ENCODE assay signal across 10 mouse cellular contexts in the genomic region with DNA sequence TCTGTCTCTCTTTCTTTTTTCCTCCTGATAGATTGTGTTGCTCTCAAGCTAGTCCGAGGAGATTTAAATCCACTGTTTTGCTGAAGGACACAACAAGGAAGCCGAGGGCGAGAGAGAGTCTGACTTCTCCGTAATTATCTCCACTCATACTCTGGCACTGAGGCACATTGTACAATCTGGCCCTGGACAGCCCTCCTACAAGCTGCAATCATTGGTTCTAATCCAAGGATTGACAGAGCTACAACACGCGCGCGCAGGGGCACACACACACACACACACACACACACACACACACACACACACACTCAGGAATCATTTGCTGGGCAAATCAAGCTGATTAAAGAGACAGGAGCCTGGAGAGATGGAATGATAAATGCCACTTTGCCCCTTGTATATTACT. TPM values are rescaled to one million over a fixed set of nuclear protein-coding genes. Genes with fewer than 3 reads are reported as not detected.
DNase-seq lines count a peak whose midpoint lies in the region; ATAC-seq and TF ChIP-seq lines count a peak whose summit lies in the region.
"Had no signal": no experiment of that assay in that cellular context is flagged by ENCODE, and none has a peak within 500 bp of the region (broad histone marks: within the 10 kb centered on the region; RNA-seq: fewer than 3 reads in every experiment).

Gene Ntm, minus strand, starts transcription at position 164 of the 400 bp plus-strand sequence.

- H3K4me1 ChIP-seq in cortical plate, adult 2 months (ENCODE audit: control insufficient read depth, insufficient read depth, low read length): peaks cover 3% of the 10 kb centered on the region; the same call in 1 of the 2 replicates
- H3K4me1 ChIP-seq in liver, embryonic 16.5 days (ENCODE audit: control insufficient read depth, low read depth, low read length): no peaks in the 10 kb centered on the region

- H3K9me3 ChIP-seq in liver, embryonic 16.5 days (replicated peaks; ENCODE audit: control insufficient read depth, low read length): no peaks in the 10 kb centered on the region

- 0 out of 2 replicates have a peak within 1 kb of the TSS, but pooled peaks have one; percentile 20 for H3K4me2 ChIP-seq in liver, embryonic 16.5 days (ENCODE audit: low read depth, low read length)

- no peak within 1 kb of the TSS for H3K9ac ChIP-seq in liver, embryonic 16.5 days (ENCODE audit: low read depth, low read length)

- TF ChIP-seq POLR2A in cortical plate, adult 2 months (IDR thresholded peaks at IDR 0.05; ENCODE audit: extremely low read depth, insufficient read depth, low read length): peak; percentile 77

- peak within 1 kb of the TSS; percentile 71 for H3K27ac ChIP-seq in cortical plate, adult 2 months (ENCODE audit: insufficient read depth, low read length)
- no peak within 1 kb of the TSS for H3K27ac ChIP-seq in liver, embryonic 16.5 days (ENCODE audit: low read length)

- H3K4me3 ChIP-seq in cortical plate, adult 2 months (ENCODE audit: insufficient read depth, low read length): peak within 1 kb of the TSS; percentile 99
- peak within 1 kb of the TSS; percentile 6; the same call in 1 of the 2 replicates for H3K4me3 ChIP-seq in liver, embryonic 16.5 days (ENCODE audit: low read depth, low read length)
- H3K4me3 ChIP-seq: erythroblast, embryonic 14.5 days had no signal

- no peaks in the 10 kb centered on the region for H3K36me3 ChIP-seq in liver, embryonic 16.5 days (ENCODE audit: control insufficient read depth, insufficient read depth)

- 23% methylated on average over 8 of the region's 8 CpGs for WGBS in liver, embryonic 16.5 days (ENCODE audit: insufficient replicate concordance)

- peaks cover 20% of the 10 kb centered on the region for H3K27me3 ChIP-seq in liver, embryonic 16.5 days (ENCODE audit: control insufficient read depth, insufficient read depth, low read depth, low read length)

- peak; percentile 9 for DNase-seq in gastrocnemius, postnatal 25 days
- no peak for DNase-seq in gastrocnemius, postnatal 14 days
- DNase-seq in heart, adult 9 months (ENCODE audit: low spot score in 2 of 2): peak; percentile 9 to 35
- peak in 1 of 2 experiments; percentile 75 for DNase-seq in layer of hippocampus, adult 18-20 months (ENCODE audit: low spot score in 2 of 2)
- DNase-seq in right cerebral cortex, postnatal 14 days: peak; percentile 47
- no peak for DNase-seq in urinary bladder, postnatal 36 days (ENCODE audit: low spot score in 2 of 2)

- intact Hi-C loops in gastrocnemius, postnatal 14 days (cut with DNase I; ENCODE audit: low total_unique reads): no loop called here

- TF ChIP-seq CTCF in cortical plate, adult 2 months (IDR thresholded peaks at IDR 0.05; ENCODE audit: extremely low read depth, insufficient read depth, low read length): no peak

- ATAC-seq in liver, embryonic 16.5 days (ENCODE audit: low read depth): no peak

RNA-seq across cellular contexts. Expression of gene Ntm, which starts in this region (rescaled TPM):
- 1 to 10 TPM in 1 of 2 experiments, under 1 TPM in 1; 0.29 to 1.1 TPM for total RNA-seq in gastrocnemius, postnatal 25 days (2021)
- 1 to 10 TPM; 2.6 to 3.0 TPM for total RNA-seq in gastrocnemius, postnatal 14 days (2021)
- polyA plus RNA-seq in cortical plate, adult 2 months (2012; rRNA removed): 169 and 173 TPM in 2 replicates
- total RNA-seq in layer of hippocampus, adult 18-20 months (2021): 100 to 1,000 TPM; 146 to 152 TPM
- polyA plus RNA-seq in liver, embryonic 16.5 days (2015; fragmentation: Nextera tagmentation; extraction: Ambion mirVana): 0.20 and 0.33 TPM in 2 replicates
- polyA plus RNA-seq: C2C12 had no signal

Comparison
In these comparisons a context has a peak if more than half of its experiments do, and no peak if none do; other contexts are left out.
1. RNA of gene Ntm (total RNA-seq): 146 to 152 TPM in layer of hippocampus, adult 18-20 months; 2.6 to 3.0 TPM in gastrocnemius, postnatal 14 days and 0.29 to 1.1 TPM in gastrocnemius, postnatal 25 days; every median in the first group is over 10 times any median in the second.
2. RNA of gene Ntm (polyA plus RNA-seq): 169 to 173 TPM in cortical plate, adult 2 months; 0.20 to 0.33 TPM in liver, embryonic 16.5 days; every median in the first group is over 100 times any median in the second.
3. DNase-seq: peak in gastrocnemius, postnatal 25 days (single experiment), heart, adult 9 months (2 of 2) and right cerebral cortex, postnatal 14 days (single experiment); none in gastrocnemius, postnatal 14 days (single experiment) and urinary bladder, postnatal 36 days (0 of 2).